Mouse (Mus musculus) limb, embryonic 13.5 days (tissue): ENCODE data around the gene Nploc4. TPM values are rescaled to one million over a fixed set of nuclear protein-coding genes. Genes with fewer than 3 reads are reported as not detected.
"Not testable (repeated sequence)": the region's sequence is repeated elsewhere in the genome, so short reads cannot be mapped to it uniquely, and the experiment has no call there.

Experiments
- ATAC-seq: fragments of 200-750 bp; cut with Nextera tagmentation; 2 replicates; pipeline ENCODE4 v1.8.0; 2017; ENCODE audit warnings: low read depth, moderate number of reproducible peaks, moderate TSS enrichment; ENCODE audit not compliant: low FRiP score
- H3K27ac ChIP-seq: fragments of 300-500 bp; sonication (generic); 2 replicates; pipeline ENCODE4 v1.5.1; 2015; ENCODE audit warnings: inconsistent platforms, mild to moderate bottlenecking, moderate library complexity
- H3K27me3 ChIP-seq: fragments of 300-500 bp; sonication (generic); 2 replicates; pipeline ENCODE4 v1.6.1; 2015; ENCODE audit warnings: mild to moderate bottlenecking, inconsistent platforms
- H3K36me3 ChIP-seq: fragments of 300-500 bp; sonication (generic); 2 replicates; pipeline ENCODE4 v1.6.1; 2015; ENCODE audit warnings: inconsistent platforms, mild to moderate bottlenecking, moderate library complexity
- H3K4me1 ChIP-seq: fragments of 300-500 bp; sonication (generic); 2 replicates; pipeline ENCODE4 v1.6.1; 2015; ENCODE audit warnings: inconsistent platforms
- H3K4me2 ChIP-seq: fragments of 300-500 bp; sonication (generic); replicated peaks from 2 replicates; pipeline ENCODE4 v1.6.1; 2015; ENCODE audit warnings: inconsistent platforms, mild to moderate bottlenecking, moderate library complexity
- H3K4me3 ChIP-seq: fragments of 300-500 bp; sonication (generic); 2 replicates; pipeline ENCODE4 v1.5.1; 2015; ENCODE audit warnings: moderate library complexity, mild to moderate bottlenecking, inconsistent platforms
- H3K9ac ChIP-seq: fragments of 300-500 bp; sonication (generic); 2 replicates; pipeline ENCODE4 v1.6.1; 2015; ENCODE audit warnings: mild to moderate bottlenecking, inconsistent platforms
- H3K9me3 ChIP-seq: fragments of 300-500 bp; sonication (generic); 2 replicates; pipeline ENCODE4 v1.6.1; 2016; ENCODE audit warnings: inconsistent platforms
- WGBS: fragments of 180-500 bp; shearing (Covaris S2); methylation state at CpG from one replicate; pipeline ENCODE4 v1.1.7; 2015; 5-methylcytosine and 5-hydroxymethylcytosine counted together
- polyA plus RNA-seq: library from polyadenylated mRNA; unstranded; fragments of >200 nt; fragmentation: Nextera tagmentation; extraction: Ambion mirVana; gene quantifications from 2 replicates; pipeline ENCODE4 v1.2.1, GENCODE M21; 2015

Gene Nploc4
- polyA plus RNA-seq, 1 experiment from 2014 or later, result 37.6 TPM

GRCm38 (mm10) chr11:120426727-120427126 lies 10.8 kb downstream of the Nploc4 start:
- 94% methylated on average over 3 of the region's 3 CpGs for WGBS
- H3K27me3 ChIP-seq, result no peaks in the 10 kb centered on the region
- no peak overlapping the region for H3K4me3 ChIP-seq
- H3K4me1 ChIP-seq, result peaks cover 18% of the 10 kb centered on the region
- ATAC-seq, result no peak
- no peak overlapping the region for H3K9ac ChIP-seq
- H3K27ac ChIP-seq, result no peak overlapping the region
- H3K4me2 ChIP-seq, result no peak overlapping the region
- no peaks in the 10 kb centered on the region for H3K9me3 ChIP-seq
- H3K36me3 ChIP-seq, result peaks cover 79% of the 10 kb centered on the region

- Histone ChIP-seq H3K9me3 (no peaks in the 10 kb centered on the region), H3K36me3 (peaks cover 85% of the 10 kb centered on the region), H3K4me2 (no peak overlapping the region), H3K27ac (no peak overlapping the region), H3K4me1 (peaks cover 18% of the 10 kb centered on the region), H3K27me3 (no peaks in the 10 kb centered on the region), H3K4me3 (no peak overlapping the region), H3K9ac (no peak overlapping the region)
- no peak; the same call in 1 of the 2 replicates for ATAC-seq
- WGBS, result 58% methylated on average over 9 of the region's 9 CpGs
Observed at GRCm38 (mm10) chr11:120423569-120424295, 13.8 kb downstream of the Nploc4 start.

GRCm38 (mm10) chr11:120422651-120423568 lies 14.6 kb downstream of the Nploc4 start:
- H3K4me2 ChIP-seq, result no peak overlapping the region

GRCm38 (mm10) chr11:120418592-120418991 lies 18.9 kb downstream of the Nploc4 start:
- H3K9me3 ChIP-seq, result no peaks in the 10 kb centered on the region
- no peaks in the 10 kb centered on the region for H3K27me3 ChIP-seq
- no peak overlapping the region for H3K27ac ChIP-seq
- no peak overlapping the region for H3K9ac ChIP-seq
- H3K4me2 ChIP-seq, result no peak overlapping the region
- no peak for ATAC-seq
- H3K4me3 ChIP-seq, result no peak overlapping the region
- H3K4me1 ChIP-seq, result peaks cover 15% of the 10 kb centered on the region
- peaks cover 85% of the 10 kb centered on the region for H3K36me3 ChIP-seq
- WGBS, result 70% methylated on average over 1 of the region's 1 CpGs

More at GRCm38 (mm10) chr11:120422651-120423568, 14.6 kb downstream of the Nploc4 start:
- Histone ChIP-seq H3K9ac (peak overlapping the region; percentile 19; the same call in 1 of the 2 replicates), H3K4me3 (no peak overlapping the region), H3K27me3 (no peaks in the 10 kb centered on the region), H3K36me3 (peaks cover 85% of the 10 kb centered on the region), H3K9me3 (no peaks in the 10 kb centered on the region), H3K4me1 (peaks cover 18% of the 10 kb centered on the region), H3K27ac (no peak overlapping the region)
- peak; percentile 51; the same call in 1 of the 2 replicates for ATAC-seq
- 48% methylated on average over 13 of the region's 13 CpGs for WGBS

- 88% methylated on average over 7 of the region's 7 CpGs for WGBS
- Histone ChIP-seq H3K36me3 (peaks cover 86% of the 10 kb centered on the region), H3K4me1 (peaks cover 8% of the 10 kb centered on the region), H3K27me3 (no peaks in the 10 kb centered on the region), H3K4me2 (no peak overlapping the region), H3K9ac (no peak overlapping the region; the same call in 1 of the 2 replicates), H3K4me3 (no peak overlapping the region), H3K27ac (no peak overlapping the region), H3K9me3 (no peaks in the 10 kb centered on the region)
- no peak for ATAC-seq
Observed at GRCm38 (mm10) chr11:120417852-120418251, 19.7 kb downstream of the Nploc4 start.

GRCm38 (mm10) chr11:120413621-120414020 lies 23.9 kb downstream of the Nploc4 start:
- not testable (repeated sequence) for H3K4me3 ChIP-seq, H3K9me3 ChIP-seq, H3K27ac ChIP-seq, ATAC-seq, H3K4me2 ChIP-seq, H3K4me1 ChIP-seq, H3K27me3 ChIP-seq, H3K9ac ChIP-seq
- H3K36me3 ChIP-seq, result peaks cover 89% of the 10 kb centered on the region
- 95% methylated on average over 8 of the region's 10 CpGs for WGBS

GRCm38 (mm10) chr11:120406445-120406844 lies 31.1 kb downstream of the Nploc4 start:
- H3K4me2 ChIP-seq, result no peak overlapping the region
- peaks cover 95% of the 10 kb centered on the region for H3K36me3 ChIP-seq
- H3K27me3 ChIP-seq, result no peaks in the 10 kb centered on the region
- no peak overlapping the region for H3K9ac ChIP-seq
- no peak overlapping the region for H3K27ac ChIP-seq
- no peak overlapping the region for H3K4me3 ChIP-seq
- no peaks in the 10 kb centered on the region for H3K4me1 ChIP-seq
- WGBS, result 89% methylated on average over 1 of the region's 1 CpGs
- ATAC-seq, result no peak
- H3K9me3 ChIP-seq, result no peaks in the 10 kb centered on the region

GRCm38 (mm10) chr11:120405867-120406266 lies 31.6 kb downstream of the Nploc4 start:
- H3K4me2 ChIP-seq, result no peak overlapping the region
- no peak for ATAC-seq
- peaks cover 95% of the 10 kb centered on the region for H3K36me3 ChIP-seq
- H3K4me3 ChIP-seq, result no peak overlapping the region
- no peak overlapping the region for H3K27ac ChIP-seq
- no peaks in the 10 kb centered on the region for H3K4me1 ChIP-seq
- H3K9me3 ChIP-seq, result no peaks in the 10 kb centered on the region
- H3K27me3 ChIP-seq, result no peaks in the 10 kb centered on the region
- WGBS, result 90% methylated on average over 3 of the region's 3 CpGs
- no peak overlapping the region for H3K9ac ChIP-seq

- Histone ChIP-seq H3K4me3 (no peak overlapping the region), H3K9me3 (no peaks in the 10 kb centered on the region), H3K36me3 (peaks cover 95% of the 10 kb centered on the region), H3K4me2 (no peak overlapping the region), H3K27me3 (no peaks in the 10 kb centered on the region), H3K4me1 (no peaks in the 10 kb centered on the region), H3K27ac (no peak overlapping the region), H3K9ac (no peak overlapping the region)
- ATAC-seq, result no peak
- WGBS, result 91% methylated on average over 1 of the region's 1 CpGs
Observed at GRCm38 (mm10) chr11:120404814-120405213, 32.7 kb downstream of the Nploc4 start.

GRCm38 (mm10) chr11:120399319-120399718 lies 38.2 kb downstream of the Nploc4 start:
- Histone ChIP-seq H3K4me2 (no peak overlapping the region), H3K36me3 (peaks cover 87% of the 10 kb centered on the region), H3K9me3 (no peaks in the 10 kb centered on the region), H3K4me1 (no peaks in the 10 kb centered on the region), H3K9ac (no peak overlapping the region), H3K27ac (no peak overlapping the region), H3K4me3 (no peak overlapping the region), H3K27me3 (no peaks in the 10 kb centered on the region)
- ATAC-seq, result no peak
- WGBS, result 87% methylated on average over 2 of the region's 2 CpGs

- ATAC-seq, result no peak
- Histone ChIP-seq H3K4me2 (no peak overlapping the region), H3K4me3 (no peak overlapping the region), H3K9ac (no peak overlapping the region), H3K27ac (no peak overlapping the region), H3K36me3 (peaks cover 87% of the 10 kb centered on the region), H3K9me3 (no peaks in the 10 kb centered on the region), H3K27me3 (no peaks in the 10 kb centered on the region), H3K4me1 (peaks cover 2% of the 10 kb centered on the region)
- WGBS, result 86% methylated on average over 2 of the region's 2 CpGs
Observed at GRCm38 (mm10) chr11:120397602-120398001, 39.9 kb downstream of the Nploc4 start.

GRCm38 (mm10) chr11:120395661-120396060 lies 41.8 kb downstream of the Nploc4 start:
- no peak for ATAC-seq
- H3K9me3 ChIP-seq, result no peaks in the 10 kb centered on the region

More at GRCm38 (mm10) chr11:120395661-120396060, 41.8 kb downstream of the Nploc4 start:
- Histone ChIP-seq H3K4me3 (no peak overlapping the region), H3K4me2 (no peak overlapping the region), H3K27ac (no peak overlapping the region), H3K36me3 (peaks cover 83% of the 10 kb centered on the region), H3K27me3 (no peaks in the 10 kb centered on the region), H3K4me1 (peaks cover 8% of the 10 kb centered on the region), H3K9ac (no peak overlapping the region)
- 84% methylated on average over 4 of the region's 4 CpGs for WGBS
